Mouse (Mus musculus): ENCODE measurements around the gene Spen.

Spen gene

DNA sequence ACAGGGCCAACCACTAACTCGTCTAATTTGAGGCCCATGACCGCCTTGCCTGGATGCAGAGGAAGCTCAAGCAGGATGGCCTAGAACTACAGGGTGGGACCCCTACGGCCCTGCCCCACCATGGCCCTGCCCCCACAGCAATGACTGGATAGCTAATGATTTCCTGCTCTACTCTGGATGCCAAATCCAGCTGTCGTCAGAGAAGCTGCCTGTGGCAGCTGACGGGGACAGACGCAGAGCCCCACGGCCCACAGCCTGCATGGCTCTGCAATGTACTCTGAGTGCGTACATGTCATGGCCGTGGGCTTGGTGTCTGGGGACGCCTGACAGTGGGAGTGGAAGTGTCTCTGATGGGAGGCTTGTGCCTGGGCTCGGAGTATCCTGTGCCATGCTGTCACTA, 54.3 kb downstream of the Spen start:
- intact Hi-C loops (cut with DNase I): no loop called here

DNA sequence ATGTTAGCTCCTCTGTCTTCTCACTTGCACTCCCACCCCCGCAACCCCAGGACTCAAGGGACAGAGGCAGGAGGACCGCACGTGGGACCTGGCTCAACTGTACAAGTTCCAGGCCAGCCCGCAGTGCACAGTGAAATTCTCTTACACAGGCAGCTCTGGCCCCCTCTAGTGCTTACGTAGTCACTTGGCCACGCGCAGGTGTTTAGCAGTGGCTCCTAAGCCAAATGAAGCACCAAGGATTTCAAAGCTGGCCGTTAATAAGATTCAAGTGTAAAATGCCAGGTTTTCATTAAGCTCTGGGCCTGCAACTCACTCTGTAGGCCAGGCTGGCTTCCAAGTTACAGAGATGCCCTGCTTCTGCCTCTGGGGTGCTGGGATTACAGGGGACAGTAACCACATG, 59.0 kb downstream of the Spen start:
- intact Hi-C loops (cut with DNase I): no loop called here

- intact Hi-C loops (cut with DNase I): no loop called here
These were observed 59.6 kb downstream of the Spen start for GRCm38 (mm10) chr4:141478794-141479193.

GRCm38 (mm10) chr4:141478225-141478624, 60.2 kb downstream of the Spen start:
- intact Hi-C loops (cut with DNase I): no loop called here

- intact Hi-C loops (cut with DNase I): no loop called here
These were observed 60.7 kb downstream of the Spen start for GRCm38 (mm10) chr4:141477681-141478102.

DNA sequence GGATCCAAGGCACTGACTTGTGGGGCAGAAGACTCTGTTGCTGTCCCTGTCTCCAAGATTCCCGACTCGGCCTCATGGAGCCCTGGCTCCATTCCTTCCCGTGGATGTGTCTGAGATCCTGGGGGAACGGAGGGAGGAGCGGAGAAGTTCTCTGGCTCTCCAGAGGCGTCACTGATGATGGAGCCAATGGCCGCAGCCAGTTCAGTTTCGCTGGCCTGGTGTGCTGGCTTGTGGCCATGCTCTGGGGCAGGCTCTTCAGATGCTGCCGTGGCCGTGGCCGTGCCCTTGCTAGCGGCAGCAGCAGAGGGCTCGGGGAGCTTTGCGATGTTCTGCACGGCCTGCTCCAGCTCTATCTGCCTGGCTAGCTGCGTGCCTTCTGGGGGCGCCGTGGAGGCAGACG, 64.0 kb downstream of the Spen start:
- intact Hi-C loops (cut with DNase I): no loop called here

DNA sequence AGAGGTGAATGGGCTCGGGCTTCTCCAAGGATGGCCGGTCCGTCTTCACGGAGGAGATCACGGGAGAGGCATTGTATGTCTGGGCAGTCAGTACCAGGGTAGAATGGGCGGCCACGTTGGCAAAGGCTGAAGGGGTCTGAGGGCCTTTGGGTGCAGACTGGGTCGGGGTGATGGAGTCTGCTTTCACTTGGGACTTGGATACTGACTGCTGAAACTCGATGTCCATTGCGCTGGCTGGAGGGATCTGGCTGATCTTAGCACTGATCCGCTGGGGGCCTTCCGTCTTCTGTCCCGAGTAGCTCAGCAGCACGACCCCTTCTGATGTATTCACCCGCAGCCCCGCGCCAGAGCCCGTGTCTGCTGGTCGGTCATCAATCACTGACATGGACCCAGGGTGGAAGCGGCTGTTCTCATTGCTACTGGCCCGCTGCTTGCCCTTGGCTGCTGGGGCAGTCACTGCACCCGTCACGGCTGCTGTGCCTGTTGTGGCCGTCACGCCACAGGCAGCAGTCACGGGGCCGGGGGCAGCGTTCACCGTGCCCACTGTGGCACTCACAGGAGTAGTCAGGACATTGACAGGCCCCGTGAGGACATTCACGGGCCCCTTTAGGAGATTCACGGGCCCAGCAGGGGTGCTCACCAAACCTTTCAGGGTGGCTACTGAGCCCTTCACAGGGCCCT, 65.6 kb downstream of the Spen start:
- intact Hi-C loops (cut with DNase I): no loop called here

DNA sequence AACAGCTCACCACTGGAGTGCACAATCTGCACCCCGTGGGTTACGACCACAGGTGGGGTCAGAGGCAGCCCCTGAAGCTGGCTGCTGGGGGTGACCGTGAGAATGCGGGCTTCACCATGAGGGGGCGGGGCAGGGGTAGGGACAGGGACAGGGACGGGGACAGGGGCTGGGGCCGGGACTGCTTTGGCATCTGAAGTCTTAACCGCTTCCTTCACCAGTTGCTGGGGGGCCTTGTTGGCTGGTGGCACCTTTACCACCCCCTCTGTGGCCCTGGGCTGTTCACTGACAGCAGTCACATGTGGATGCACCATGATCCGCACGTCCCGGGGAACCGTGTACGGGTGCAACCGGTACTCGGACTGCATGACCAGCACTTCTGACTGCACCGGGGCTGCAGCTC, 66.9 kb downstream of the Spen start:
- intact Hi-C loops (cut with DNase I): no loop called here

DNA sequence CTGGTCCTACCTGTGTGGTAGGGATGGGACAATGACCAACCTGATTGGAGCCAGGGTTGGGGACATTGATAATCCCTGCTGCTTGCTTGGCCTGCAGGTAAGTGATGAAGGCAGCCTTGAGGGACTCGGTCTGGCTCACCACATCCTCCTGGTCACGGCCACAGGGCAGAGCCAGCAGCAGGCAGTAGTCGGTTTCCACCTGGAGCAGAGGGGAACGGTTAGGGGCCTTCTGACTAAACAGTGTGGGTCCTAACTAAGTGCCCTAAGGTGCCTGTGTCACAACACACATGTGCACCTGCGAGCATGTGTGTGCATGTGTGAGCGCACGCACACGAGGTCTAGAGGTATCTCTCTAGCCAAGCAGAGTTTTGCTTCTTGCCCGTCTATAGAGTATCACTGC, 69.1 kb downstream of the Spen start:
- intact Hi-C loops (cut with DNase I): no loop called here

GRCm38 (mm10) chr4:141468576-141468975, 69.8 kb downstream of the Spen start:
- intact Hi-C loops (cut with DNase I): no loop called here

DNA sequence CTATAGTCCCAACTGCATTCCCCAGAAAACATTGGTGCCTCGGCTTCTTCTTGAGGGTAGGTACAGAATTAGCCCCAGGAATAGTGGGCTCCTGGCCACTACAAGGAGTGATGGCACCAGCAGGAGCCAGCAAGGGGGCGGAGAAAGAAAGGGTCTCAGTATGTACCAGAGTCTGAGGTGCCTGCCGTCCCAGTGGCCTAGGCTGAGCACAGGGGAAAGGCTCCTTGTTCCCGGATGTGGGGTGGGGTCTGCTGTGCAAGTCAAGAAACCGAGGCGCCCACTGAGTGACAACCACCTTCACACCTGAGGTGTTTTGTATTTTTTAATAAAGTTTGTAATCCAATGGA, 70.8 kb downstream of the Spen start:
- intact Hi-C loops (cut with DNase I): no loop called here

GRCm38 (mm10) chr4:141466844-141467580, 71.4 kb downstream of the Spen start:
- intact Hi-C loops (cut with DNase I): no loop called here

GRCm38 (mm10) chr4:141466289-141466795, 72.1 kb downstream of the Spen start:
- intact Hi-C loops (cut with DNase I): no loop called here

DNA sequence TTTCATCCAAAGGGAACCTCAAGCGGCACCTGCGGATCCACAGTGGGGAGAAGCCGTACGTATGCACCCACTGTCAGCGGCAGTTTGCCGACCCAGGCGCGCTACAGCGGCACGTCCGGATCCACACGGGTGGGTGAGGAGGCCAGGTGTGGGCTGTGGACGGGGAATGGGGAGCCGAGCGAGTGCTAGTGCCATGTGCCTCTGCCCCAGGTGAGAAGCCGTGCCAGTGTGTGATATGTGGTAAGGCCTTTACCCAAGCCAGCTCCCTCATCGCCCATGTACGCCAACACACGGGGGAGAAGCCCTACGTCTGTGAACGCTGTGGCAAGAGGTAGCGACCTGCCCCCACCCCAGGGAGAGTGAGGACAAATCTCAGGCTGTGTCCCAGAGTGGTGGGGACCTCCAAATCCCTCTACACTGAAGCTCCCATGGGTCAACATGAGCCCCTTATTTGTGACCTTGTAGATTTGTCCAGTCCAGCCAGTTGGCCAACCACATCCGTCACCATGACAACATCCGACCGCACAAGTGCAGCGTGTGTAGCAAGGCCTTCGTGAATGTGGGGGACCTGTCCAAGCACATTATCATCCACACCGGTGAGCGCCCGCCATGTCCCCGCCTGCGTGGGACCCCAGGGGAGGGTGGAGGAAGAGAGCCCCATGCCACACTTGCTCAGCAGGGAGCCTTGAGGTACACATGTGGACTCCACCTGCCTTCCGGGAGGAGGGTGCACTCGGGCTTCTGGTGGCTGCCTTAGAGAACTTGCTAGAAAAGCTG, 72.7 kb downstream of the Spen start:
- intact Hi-C loops (cut with DNase I): no loop called here

DNA sequence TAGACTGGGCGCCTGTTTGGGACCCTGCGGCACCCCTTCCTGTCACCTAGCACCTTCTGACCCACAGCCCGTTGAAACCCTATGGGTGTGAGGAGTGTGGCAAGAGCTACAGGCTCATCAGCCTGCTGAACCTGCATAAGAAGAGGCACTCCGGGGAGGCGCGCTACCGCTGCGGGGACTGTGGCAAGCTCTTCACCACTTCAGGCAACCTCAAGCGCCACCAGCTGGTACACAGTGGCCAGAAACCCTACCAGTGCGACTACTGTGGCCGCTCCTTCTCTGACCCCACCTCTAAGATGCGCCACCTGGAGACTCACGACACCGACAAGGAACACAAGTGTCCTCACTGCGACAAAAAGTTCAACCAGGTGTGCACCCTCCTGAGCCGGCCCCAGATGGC, 73.7 kb downstream of the Spen start:
- intact Hi-C loops (cut with DNase I): no loop called here

DNA sequence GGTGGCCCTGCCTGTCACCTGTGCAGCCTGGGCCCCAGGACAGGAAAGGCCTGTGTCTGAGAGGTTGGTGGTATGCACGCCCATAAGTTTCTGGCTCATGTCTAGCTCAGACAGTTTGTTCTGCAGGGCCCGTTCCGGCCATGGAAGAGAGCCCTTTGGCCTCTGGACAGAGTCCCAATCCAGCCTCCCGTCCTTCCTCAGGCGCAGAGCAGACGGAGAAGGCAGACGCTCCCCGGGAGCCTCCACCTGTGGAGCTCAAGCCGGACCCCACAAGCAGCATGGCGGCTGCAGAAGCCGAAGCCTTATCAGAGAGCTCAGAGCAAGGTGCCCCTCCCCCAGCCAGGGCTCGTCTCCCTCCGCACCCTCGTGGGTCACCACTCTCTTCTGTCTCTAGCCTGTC, 74.9 kb downstream of the Spen start:
- intact Hi-C loops (cut with DNase I): no loop called here

DNA sequence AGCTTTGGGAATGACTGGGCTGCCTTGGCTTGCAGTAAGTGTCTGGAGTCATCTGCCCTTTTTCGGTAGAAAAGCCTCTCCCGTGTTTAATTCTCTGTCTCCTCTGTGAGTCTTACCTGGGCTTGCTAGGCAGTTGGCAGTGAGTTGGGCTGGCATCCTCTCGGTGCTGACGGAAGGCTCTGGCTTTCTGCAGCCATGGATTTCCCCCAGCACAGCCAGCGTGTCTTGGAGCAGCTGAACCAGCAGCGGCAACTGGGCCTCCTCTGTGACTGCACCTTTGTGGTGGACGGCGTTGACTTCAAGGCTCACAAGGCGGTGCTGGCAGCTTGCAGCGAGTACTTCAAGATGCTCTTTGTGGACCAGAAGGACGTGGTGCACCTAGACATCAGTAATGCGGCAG, 76.8 kb downstream of the Spen start:
- intact Hi-C loops (cut with DNase I): no loop called here

- intact Hi-C loops (cut with DNase I): no loop called here
These were observed 77.3 kb downstream of the Spen start for GRCm38 (mm10) chr4:141461088-141461487.

GRCm38 (mm10) chr4:141460481-141460880, 77.9 kb downstream of the Spen start:
- intact Hi-C loops (cut with DNase I): no loop called here

DNA sequence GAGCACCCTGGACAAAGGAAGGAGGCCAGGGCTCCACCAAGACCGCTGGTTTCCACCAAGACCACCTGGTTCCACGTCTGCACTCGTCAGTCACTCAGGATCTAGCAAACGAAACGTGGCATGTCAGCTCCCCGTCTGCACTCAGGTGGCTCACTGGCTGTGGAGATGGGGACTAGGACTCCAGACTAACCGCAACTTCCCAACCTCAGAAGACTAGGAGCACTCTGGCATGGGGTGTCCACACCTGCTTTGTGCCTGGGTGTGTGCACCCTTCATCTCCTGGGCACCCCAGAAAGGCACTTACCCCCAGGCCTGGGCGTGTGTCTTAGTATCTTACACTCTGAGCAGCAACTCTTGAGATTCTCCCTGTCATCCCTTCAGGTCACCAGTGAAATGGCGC, 78.6 kb downstream of the Spen start:
- intact Hi-C loops (cut with DNase I): no loop called here

DNA sequence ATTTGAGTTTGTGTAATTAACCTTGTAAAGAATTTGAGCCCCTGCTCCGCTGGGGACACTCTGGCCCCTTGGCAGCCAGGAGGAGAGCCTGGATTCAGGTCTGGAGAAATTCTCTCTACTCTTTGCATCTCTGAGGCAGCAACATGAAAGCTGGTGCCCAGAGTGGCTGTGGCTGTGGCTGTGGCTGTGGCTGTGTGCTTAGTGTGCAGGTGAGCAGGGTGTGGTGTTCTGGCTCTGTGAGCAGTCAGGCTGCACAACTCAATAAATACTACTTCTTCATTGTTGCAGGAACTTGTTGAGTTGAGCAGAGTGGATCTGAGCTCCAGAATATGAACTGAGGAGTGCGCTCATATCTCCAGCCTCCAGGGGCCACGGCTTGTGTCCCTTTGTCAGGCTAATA, 79.5 kb downstream of the Spen start:
- intact Hi-C loops (cut with DNase I): no loop called here

DNA sequence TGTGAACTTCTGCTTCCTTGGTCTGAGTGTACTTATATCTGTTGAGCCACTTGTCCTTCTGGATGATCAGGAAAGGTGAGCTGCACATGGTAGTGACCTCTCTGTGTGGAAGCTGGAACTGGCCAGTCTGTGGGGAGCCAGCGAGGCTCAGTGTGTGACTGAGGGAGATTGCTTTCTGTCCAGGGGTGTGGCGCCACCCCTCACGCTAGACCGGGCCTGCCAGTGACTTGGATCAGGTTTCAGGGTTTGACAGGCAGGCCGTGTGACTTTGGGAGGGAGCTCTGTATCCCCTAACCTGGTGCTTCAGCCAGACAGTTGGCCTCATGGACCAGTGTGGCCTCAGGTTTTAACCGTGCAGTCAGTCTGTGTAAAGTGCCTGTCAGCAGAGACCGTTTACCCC, 80.2 kb downstream of the Spen start:
- intact Hi-C loops (cut with DNase I): no loop called here
